Mouse (Mus musculus): Measurements from ENCODE around the gene Prickle4.
"Not testable (repeated sequence)": the region's sequence is repeated elsewhere in the genome, so short reads cannot be mapped to it uniquely, and the experiment has no call there.

Prickle4 gene

GRCm38 (mm10) chr17:47669166-47669565 lies 25.4 kb downstream of the Prickle4 start:
- no peak for DNase-seq (ENCODE audit: low read depth, low spot score)

- DNase-seq (ENCODE audit: low read depth, low spot score): no peak
Observed at GRCm38 (mm10) chr17:47664474-47664873, 30.1 kb downstream of the Prickle4 start.

GRCm38 (mm10) chr17:47663009-47663713 lies 31.4 kb downstream of the Prickle4 start:
- DNase-seq (ENCODE audit: low read depth, low spot score): no peak

- DNase-seq (ENCODE audit: low read depth, low spot score): no peak
Observed at GRCm38 (mm10) chr17:47658741-47659243, 35.7 kb downstream of the Prickle4 start.

GRCm38 (mm10) chr17:47657901-47658300 lies 36.6 kb downstream of the Prickle4 start:
- no peak for DNase-seq (ENCODE audit: low read depth, low spot score)

- no peak for DNase-seq (ENCODE audit: low read depth, low spot score)
Observed at GRCm38 (mm10) chr17:47655697-47656096, 38.8 kb downstream of the Prickle4 start.

GRCm38 (mm10) chr17:47654346-47654745 lies 40.2 kb downstream of the Prickle4 start:
- DNase-seq (ENCODE audit: low read depth, low spot score): not testable (repeated sequence)

GRCm38 (mm10) chr17:47651953-47652352 lies 42.6 kb downstream of the Prickle4 start:
- DNase-seq (ENCODE audit: low read depth, low spot score): no peak

GRCm38 (mm10) chr17:47648966-47649365 lies 45.6 kb downstream of the Prickle4 start:
- no peak for DNase-seq (ENCODE audit: low read depth, low spot score)

DNA sequence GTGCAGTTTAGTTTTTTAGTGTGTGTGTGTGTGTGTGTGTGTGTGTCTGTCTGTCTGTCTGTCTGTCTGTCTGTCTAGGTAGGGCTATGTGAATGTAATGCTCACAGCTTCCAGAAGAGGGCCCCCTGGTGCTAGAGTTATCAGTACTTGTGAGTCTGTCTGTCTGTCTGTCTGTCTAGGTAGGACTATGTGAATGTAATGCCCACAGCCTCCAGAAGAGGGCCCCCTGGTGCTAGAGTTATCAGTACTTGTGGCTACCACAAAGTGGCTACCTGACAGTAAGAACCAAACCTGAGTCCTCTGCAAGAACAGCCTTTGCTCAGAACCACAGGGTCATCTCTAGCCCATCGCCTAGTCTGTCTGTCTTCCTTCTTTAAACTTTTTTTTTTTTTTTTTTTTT lies 47.9 kb downstream of the Prickle4 start:
- peak; percentile 40 for DNase-seq (ENCODE audit: low read depth, low spot score)

DNA sequence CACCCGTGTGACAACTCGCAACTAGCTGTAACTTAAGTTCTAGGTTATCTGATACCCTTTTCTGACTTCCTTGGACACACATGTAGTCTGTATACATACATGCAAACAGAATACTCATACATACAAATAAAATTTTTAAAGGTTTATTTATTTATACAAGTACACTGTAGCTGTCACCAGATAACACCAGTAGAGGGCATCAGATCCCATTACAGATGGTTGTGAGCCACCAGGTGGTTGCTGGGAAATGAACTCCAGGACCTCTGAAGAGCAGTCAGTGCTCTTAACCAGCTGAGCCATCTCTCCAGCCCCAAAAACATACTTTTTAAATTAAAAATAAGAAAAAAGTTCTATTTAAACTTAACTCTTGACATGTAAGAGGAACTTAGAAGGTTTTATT lies 51.5 kb downstream of the Prickle4 start:
- no peak for DNase-seq (ENCODE audit: low read depth, low spot score)

Data from retina, postnatal 7 days (tissue).